Mouse (Mus musculus): ENCODE results near the gene Magi1. TPM values are rescaled to one million over a fixed set of nuclear protein-coding genes. Genes with fewer than 3 reads are reported as not detected.

Magi1 gene
- polyA plus RNA-seq, 1 experiment from 2014 or later: 23.5 TPM

DNA sequence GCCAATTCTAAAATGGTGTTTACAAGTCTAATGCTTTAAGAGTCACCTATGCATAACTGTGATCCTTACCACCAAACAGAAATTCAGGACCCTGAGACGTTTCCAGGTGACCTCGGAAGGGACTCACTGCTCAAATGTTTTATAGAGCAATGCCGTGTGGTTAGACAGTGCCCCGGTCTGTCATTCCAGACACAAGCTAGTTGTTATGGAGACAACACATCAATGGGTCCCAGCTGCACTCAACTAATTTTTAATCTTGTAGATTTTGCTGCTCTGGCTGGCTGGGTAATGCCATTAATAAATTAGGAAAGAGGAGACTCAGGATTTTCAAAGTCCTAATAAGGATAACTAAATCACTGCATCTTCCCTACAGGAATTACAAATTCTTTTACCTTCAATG is 151.7 kb downstream of the Magi1 start:
- H3K36me3 ChIP-seq (ENCODE audit: control insufficient read depth, insufficient read depth, low read length): no peaks in the 10 kb centered on the region
- no peaks in the 10 kb centered on the region for H3K27me3 ChIP-seq (ENCODE audit: control insufficient read depth, insufficient read depth, low read length)
- H3K27ac ChIP-seq (ENCODE audit: low read depth, low read length): no peak overlapping the region
- WGBS: 71% methylated on average over 4 of the region's 4 CpGs
- no peaks in the 10 kb centered on the region for H3K9me3 ChIP-seq (ENCODE audit: control insufficient read depth, low read length)
- H3K4me2 ChIP-seq (ENCODE audit: low read depth): no peak overlapping the region
- no peak overlapping the region for H3K4me3 ChIP-seq (ENCODE audit: low read depth, low read length)
- ATAC-seq (ENCODE audit: insufficient read depth, low FRiP score, low TSS enrichment): no peak
- peaks cover 10% of the 10 kb centered on the region for H3K4me1 ChIP-seq (ENCODE audit: control insufficient read depth, insufficient read depth, low read length)
- H3K9ac ChIP-seq (ENCODE audit: low read length): no peak overlapping the region
- no peak for DNase-seq (ENCODE audit: low spot score)

DNA sequence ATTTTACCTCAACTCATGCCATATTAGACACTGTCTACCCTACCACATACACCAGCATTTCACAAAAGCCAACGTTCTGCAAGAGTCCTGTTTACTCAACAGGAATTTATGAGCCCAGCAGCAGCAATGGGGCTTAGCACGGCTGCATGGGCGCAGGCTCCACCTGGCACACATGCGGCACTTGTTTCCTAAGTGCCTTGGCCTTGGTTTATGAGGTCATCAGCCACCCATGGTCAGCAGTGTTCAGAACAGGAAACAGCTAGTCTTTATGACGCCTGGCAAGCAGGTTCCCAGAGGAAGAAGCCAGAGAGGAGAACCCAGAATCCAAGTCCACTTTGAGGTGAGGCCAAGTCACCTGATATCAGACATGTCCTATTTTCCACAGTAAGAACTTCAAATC is 153.3 kb downstream of the Magi1 start:
- no peak for DNase-seq (ENCODE audit: low spot score)
- Histone ChIP-seq H3K27me3 (ENCODE audit: control insufficient read depth, insufficient read depth, low read length) (no peaks in the 10 kb centered on the region), H3K9ac (ENCODE audit: low read length) (no peak overlapping the region), H3K36me3 (ENCODE audit: control insufficient read depth, insufficient read depth, low read length) (no peaks in the 10 kb centered on the region), H3K9me3 (ENCODE audit: control insufficient read depth, low read length) (no peaks in the 10 kb centered on the region), H3K4me3 (ENCODE audit: low read depth, low read length) (no peak overlapping the region), H3K4me1 (ENCODE audit: control insufficient read depth, insufficient read depth, low read length) (peaks cover 10% of the 10 kb centered on the region), H3K4me2 (ENCODE audit: low read depth) (no peak overlapping the region), H3K27ac (ENCODE audit: low read depth, low read length) (no peak overlapping the region)
- 45% methylated on average over 5 of the region's 5 CpGs for WGBS
- no peak for ATAC-seq (ENCODE audit: insufficient read depth, low FRiP score, low TSS enrichment)

- 89% methylated on average over 4 of the region's 4 CpGs for WGBS
Measured at GRCm38 (mm10) chr6:94126763-94127162, 157.0 kb downstream of the Magi1 start.

DNA sequence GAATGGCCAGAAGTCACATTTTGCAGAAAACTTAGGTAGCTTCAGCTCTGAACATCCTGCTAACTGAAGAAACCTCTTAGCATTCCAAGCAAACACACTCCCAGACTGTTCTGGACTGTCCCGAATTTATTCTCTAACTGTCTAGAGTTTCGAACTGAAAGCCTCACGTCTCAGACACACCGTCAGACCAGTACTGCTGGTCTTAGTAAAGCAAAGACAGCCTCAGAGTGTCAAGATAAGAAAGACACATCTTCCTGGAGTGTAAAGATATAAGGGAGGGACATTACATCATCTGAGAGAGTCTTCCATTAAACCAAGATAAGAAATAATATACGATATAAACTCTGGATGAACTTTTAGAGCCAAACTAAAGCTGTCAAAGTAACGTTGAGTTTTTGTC is 158.6 kb downstream of the Magi1 start:
- WGBS: 77% methylated on average over 6 of the region's 6 CpGs
- ATAC-seq (ENCODE audit: insufficient read depth, low FRiP score, low TSS enrichment): no peak
- Histone ChIP-seq H3K4me3 (ENCODE audit: low read depth, low read length) (no peak overlapping the region), H3K9ac (ENCODE audit: low read length) (no peak overlapping the region), H3K27ac (ENCODE audit: low read depth, low read length) (no peak overlapping the region), H3K36me3 (ENCODE audit: control insufficient read depth, insufficient read depth, low read length) (no peaks in the 10 kb centered on the region), H3K4me1 (ENCODE audit: control insufficient read depth, insufficient read depth, low read length) (peaks cover 2% of the 10 kb centered on the region; the same call in 1 of the 2 replicates), H3K4me2 (ENCODE audit: low read depth) (no peak overlapping the region), H3K27me3 (ENCODE audit: control insufficient read depth, insufficient read depth, low read length) (no peaks in the 10 kb centered on the region), H3K9me3 (ENCODE audit: control insufficient read depth, low read length) (no peaks in the 10 kb centered on the region)
- DNase-seq (ENCODE audit: low spot score): no peak

More at GRCm38 (mm10) chr6:94126763-94127162, 157.0 kb downstream of the Magi1 start:
- no peaks in the 10 kb centered on the region for H3K27me3 ChIP-seq (ENCODE audit: control insufficient read depth, insufficient read depth, low read length)
- H3K27ac ChIP-seq (ENCODE audit: low read depth, low read length): no peak overlapping the region
- no peaks in the 10 kb centered on the region for H3K9me3 ChIP-seq (ENCODE audit: control insufficient read depth, low read length)
- DNase-seq (ENCODE audit: low spot score) (no peak), ATAC-seq (ENCODE audit: insufficient read depth, low FRiP score, low TSS enrichment) (no peak)
- no peak overlapping the region for H3K9ac ChIP-seq (ENCODE audit: low read length)
- no peaks in the 10 kb centered on the region for H3K36me3 ChIP-seq (ENCODE audit: control insufficient read depth, insufficient read depth, low read length)
- H3K4me1 ChIP-seq (ENCODE audit: control insufficient read depth, insufficient read depth, low read length): peaks cover 2% of the 10 kb centered on the region; the same call in 1 of the 2 replicates
- no peak overlapping the region for H3K4me2 ChIP-seq (ENCODE audit: low read depth)
- H3K4me3 ChIP-seq (ENCODE audit: low read depth, low read length): no peak overlapping the region

GRCm38 (mm10) chr6:94124279-94124678 is 159.4 kb downstream of the Magi1 start:
- Histone ChIP-seq H3K4me1 (ENCODE audit: control insufficient read depth, insufficient read depth, low read length) (peaks cover 2% of the 10 kb centered on the region; the same call in 1 of the 2 replicates), H3K27ac (ENCODE audit: low read depth, low read length) (no peak overlapping the region), H3K27me3 (ENCODE audit: control insufficient read depth, insufficient read depth, low read length) (no peaks in the 10 kb centered on the region), H3K9me3 (ENCODE audit: control insufficient read depth, low read length) (no peaks in the 10 kb centered on the region), H3K4me2 (ENCODE audit: low read depth) (no peak overlapping the region), H3K36me3 (ENCODE audit: control insufficient read depth, insufficient read depth, low read length) (no peaks in the 10 kb centered on the region), H3K9ac (ENCODE audit: low read length) (no peak overlapping the region), H3K4me3 (ENCODE audit: low read depth, low read length) (no peak overlapping the region)
- DNase-seq (ENCODE audit: low spot score) (no peak), ATAC-seq (ENCODE audit: insufficient read depth, low FRiP score, low TSS enrichment) (no peak)
- 88% methylated on average over 2 of the region's 2 CpGs for WGBS

- H3K4me2 ChIP-seq (ENCODE audit: low read depth): no peak overlapping the region
- DNase-seq (ENCODE audit: low spot score) (no peak), ATAC-seq (ENCODE audit: insufficient read depth, low FRiP score, low TSS enrichment) (no peak)
- no peak overlapping the region for H3K4me3 ChIP-seq (ENCODE audit: low read depth, low read length)
- 67% methylated on average over 8 of the region's 8 CpGs for WGBS
- no peaks in the 10 kb centered on the region for H3K27me3 ChIP-seq (ENCODE audit: control insufficient read depth, insufficient read depth, low read length)
- no peak overlapping the region for H3K9ac ChIP-seq (ENCODE audit: low read length)
- no peaks in the 10 kb centered on the region for H3K4me1 ChIP-seq (ENCODE audit: control insufficient read depth, insufficient read depth, low read length)
- H3K36me3 ChIP-seq (ENCODE audit: control insufficient read depth, insufficient read depth, low read length): no peaks in the 10 kb centered on the region
- no peak overlapping the region for H3K27ac ChIP-seq (ENCODE audit: low read depth, low read length)
- no peaks in the 10 kb centered on the region for H3K9me3 ChIP-seq (ENCODE audit: control insufficient read depth, low read length)
Measured at GRCm38 (mm10) chr6:94122566-94123150, 161.1 kb downstream of the Magi1 start.

GRCm38 (mm10) chr6:94121488-94121887 is 162.2 kb downstream of the Magi1 start:
- no peaks in the 10 kb centered on the region for H3K4me1 ChIP-seq (ENCODE audit: control insufficient read depth, insufficient read depth, low read length)
- H3K9me3 ChIP-seq (ENCODE audit: control insufficient read depth, low read length): no peaks in the 10 kb centered on the region
- DNase-seq (ENCODE audit: low spot score) (no peak), ATAC-seq (ENCODE audit: insufficient read depth, low FRiP score, low TSS enrichment) (no peak)
- no peaks in the 10 kb centered on the region for H3K36me3 ChIP-seq (ENCODE audit: control insufficient read depth, insufficient read depth, low read length)
- no peaks in the 10 kb centered on the region for H3K27me3 ChIP-seq (ENCODE audit: control insufficient read depth, insufficient read depth, low read length)
- 78% methylated on average over 5 of the region's 5 CpGs for WGBS
- H3K9ac ChIP-seq (ENCODE audit: low read length): no peak overlapping the region
- H3K4me2 ChIP-seq (ENCODE audit: low read depth): no peak overlapping the region
- no peak overlapping the region for H3K27ac ChIP-seq (ENCODE audit: low read depth, low read length)
- no peak overlapping the region for H3K4me3 ChIP-seq (ENCODE audit: low read depth, low read length)

- no peaks in the 10 kb centered on the region for H3K4me1 ChIP-seq (ENCODE audit: control insufficient read depth, insufficient read depth, low read length)
- 70% methylated on average over 6 of the region's 6 CpGs for WGBS
- no peak for DNase-seq (ENCODE audit: low spot score)
- H3K4me2 ChIP-seq (ENCODE audit: low read depth): no peak overlapping the region
- no peak overlapping the region for H3K27ac ChIP-seq (ENCODE audit: low read depth, low read length)
- H3K9ac ChIP-seq (ENCODE audit: low read length): no peak overlapping the region
- no peaks in the 10 kb centered on the region for H3K36me3 ChIP-seq (ENCODE audit: control insufficient read depth, insufficient read depth, low read length)
- H3K4me3 ChIP-seq (ENCODE audit: low read depth, low read length): no peak overlapping the region
- ATAC-seq (ENCODE audit: insufficient read depth, low FRiP score, low TSS enrichment): no peak
- H3K9me3 ChIP-seq (ENCODE audit: control insufficient read depth, low read length): no peaks in the 10 kb centered on the region
- H3K27me3 ChIP-seq (ENCODE audit: control insufficient read depth, insufficient read depth, low read length): no peaks in the 10 kb centered on the region
Measured at GRCm38 (mm10) chr6:94116434-94117432, 167.0 kb downstream of the Magi1 start.

- Histone ChIP-seq H3K4me2 (ENCODE audit: low read depth) (no peak overlapping the region), H3K27me3 (ENCODE audit: control insufficient read depth, insufficient read depth, low read length) (no peaks in the 10 kb centered on the region)
- ATAC-seq (ENCODE audit: insufficient read depth, low FRiP score, low TSS enrichment): no peak
Measured at GRCm38 (mm10) chr6:94111833-94112232, 171.9 kb downstream of the Magi1 start.

More at GRCm38 (mm10) chr6:94111833-94112232, 171.9 kb downstream of the Magi1 start:
- Histone ChIP-seq H3K4me3 (ENCODE audit: low read depth, low read length) (no peak overlapping the region), H3K9ac (ENCODE audit: low read length) (no peak overlapping the region), H3K27ac (ENCODE audit: low read depth, low read length) (no peak overlapping the region), H3K9me3 (ENCODE audit: control insufficient read depth, low read length) (no peaks in the 10 kb centered on the region), H3K36me3 (ENCODE audit: control insufficient read depth, insufficient read depth, low read length) (no peaks in the 10 kb centered on the region), H3K4me1 (ENCODE audit: control insufficient read depth, insufficient read depth, low read length) (no peaks in the 10 kb centered on the region)
- DNase-seq (ENCODE audit: low spot score): no peak

Data from neural tube, embryonic 11.5 days (tissue).